Mouse (Mus musculus) C2C12 (cell line): ENCODE data around the gene Gpx4.

ENCODE experiments used
- CEBPB ChIP-seq: IDR thresholded peaks from one replicate; pipeline ENCODE4 v1.6.1; 2011; ENCODE audit warnings: low read depth, mild to moderate bottlenecking, control low read depth, moderate library complexity
- CTCF ChIP-seq: IDR thresholded peaks from one replicate; pipeline ENCODE4 v1.5.1; 2011; ENCODE audit not compliant: control insufficient read depth, insufficient read depth, insufficient read length
- FOSL1 ChIP-seq: IDR thresholded peaks from one replicate; pipeline ENCODE4 v1.8.0; 2011; ENCODE audit warnings: mild to moderate bottlenecking, low read length; ENCODE audit not compliant: poor library complexity, insufficient read depth, severe bottlenecking
- USF1 ChIP-seq: IDR thresholded peaks from one replicate; pipeline ENCODE4 v1.6.1; 2011; ENCODE audit warnings: low read depth, mild to moderate bottlenecking, control low read depth, moderate library complexity

DNA sequence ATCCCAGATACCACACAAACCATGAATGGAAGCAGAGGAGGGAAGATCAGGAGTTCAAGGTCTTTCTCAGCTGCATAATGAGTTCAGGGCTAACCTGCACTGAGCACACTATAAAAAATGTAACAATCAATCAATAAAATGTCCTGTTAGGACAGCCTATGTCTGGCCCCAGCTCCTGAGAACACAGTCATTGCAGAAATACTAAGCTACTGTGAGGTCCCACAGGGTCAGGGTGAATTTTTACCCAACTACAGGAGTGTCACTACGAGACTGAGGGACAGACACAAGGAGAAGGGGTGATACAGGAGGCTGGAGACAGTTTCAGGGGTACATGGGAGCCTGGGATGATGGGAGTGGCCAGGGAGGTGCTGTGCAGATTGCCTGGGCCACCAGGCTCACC, 31.4 kb downstream of the Gpx4 start:
- TF ChIP-seq FOSL1 (no peak), CTCF (no peak), USF1 (no peak), CEBPB (no peak)
